Mouse (Mus musculus) stomach, embryonic 14.5 days (tissue): Measurements from ENCODE around the gene Krt17. TPM values are rescaled to one million over a fixed set of nuclear protein-coding genes. Genes with fewer than 3 reads are reported as not detected.
A peak's percentile ranks its signal among the peaks of the same experiment; 100 is the strongest.
"Not testable (repeated sequence)": the region's sequence is repeated elsewhere in the genome, so short reads cannot be mapped to it uniquely, and the experiment has no call there.

ENCODE experiments used
- ATAC-seq: fragments of 200-750 bp; cut with Nextera tagmentation; 2 replicates; pipeline ENCODE4 v1.8.0; 2017; ENCODE audit warnings: low read depth, moderate TSS enrichment; ENCODE audit not compliant: insufficient number of reproducible peaks, insufficient read depth, low FRiP score
- H3K27ac ChIP-seq: fragments of 300-500 bp; sonication (generic); 2 replicates; pipeline ENCODE4 v1.5.1; 2014; ENCODE audit warnings: mild to moderate bottlenecking, low read length, moderate library complexity, mixed read lengths
- H3K27me3 ChIP-seq: fragments of 300-500 bp; sonication (generic); 2 replicates; pipeline ENCODE4 v1.6.1; 2014; ENCODE audit warnings: low read length, control low read depth, mixed read lengths; ENCODE audit not compliant: control insufficient read depth, insufficient read depth
- H3K36me3 ChIP-seq: fragments of 300-500 bp; sonication (generic); 2 replicates; pipeline ENCODE4 v1.6.1; 2014; ENCODE audit warnings: mild to moderate bottlenecking, control low read depth, low read length, moderate library complexity, mixed read lengths; ENCODE audit not compliant: control insufficient read depth, insufficient read depth
- H3K4me1 ChIP-seq: fragments of 300-500 bp; sonication (generic); 2 replicates; pipeline ENCODE4 v1.6.1; 2014; ENCODE audit warnings: low read length, control low read depth, mixed read lengths; ENCODE audit not compliant: control insufficient read depth, insufficient read depth
- H3K4me2 ChIP-seq: fragments of 300-500 bp; sonication (generic); replicated peaks from 2 replicates; pipeline ENCODE4 v1.6.1; 2014; ENCODE audit warnings: low read depth, low read length, control low read depth
- H3K4me3 ChIP-seq: fragments of 300-500 bp; sonication (generic); 2 replicates; pipeline ENCODE4 v1.5.1; 2014; ENCODE audit warnings: low read depth, low read length, control low read depth
- H3K9ac ChIP-seq: fragments of 300-500 bp; sonication (generic); replicated peaks from 2 replicates; pipeline ENCODE4 v1.6.1; 2014; ENCODE audit warnings: low read depth, mild to moderate bottlenecking, control low read depth, low read length, moderate library complexity, mixed read lengths
- H3K9me3 ChIP-seq: fragments of 300-500 bp; sonication (generic); 2 replicates; pipeline ENCODE4 v1.6.1; 2016; ENCODE audit warnings: low read depth, low read length, control low read depth; ENCODE audit not compliant: control insufficient read depth
- WGBS: fragments of 180-500 bp; shearing (Covaris S2); extraction: QIAGEN DNeasy Blood & Tissue Kit; methylation state at CpG from one replicate; pipeline ENCODE4 v1.1.7; 2014; 5-methylcytosine and 5-hydroxymethylcytosine counted together
- polyA plus RNA-seq: library from polyadenylated mRNA; unstranded; fragments of >200 nt; fragmentation: Nextera tagmentation; extraction: Ambion mirVana; gene quantifications from 2 replicates; pipeline ENCODE4 v1.2.1, GENCODE M21; 2014

Gene Krt17
- 26.7 and 30.7 TPM in 2 replicates for polyA plus RNA-seq

DNA sequence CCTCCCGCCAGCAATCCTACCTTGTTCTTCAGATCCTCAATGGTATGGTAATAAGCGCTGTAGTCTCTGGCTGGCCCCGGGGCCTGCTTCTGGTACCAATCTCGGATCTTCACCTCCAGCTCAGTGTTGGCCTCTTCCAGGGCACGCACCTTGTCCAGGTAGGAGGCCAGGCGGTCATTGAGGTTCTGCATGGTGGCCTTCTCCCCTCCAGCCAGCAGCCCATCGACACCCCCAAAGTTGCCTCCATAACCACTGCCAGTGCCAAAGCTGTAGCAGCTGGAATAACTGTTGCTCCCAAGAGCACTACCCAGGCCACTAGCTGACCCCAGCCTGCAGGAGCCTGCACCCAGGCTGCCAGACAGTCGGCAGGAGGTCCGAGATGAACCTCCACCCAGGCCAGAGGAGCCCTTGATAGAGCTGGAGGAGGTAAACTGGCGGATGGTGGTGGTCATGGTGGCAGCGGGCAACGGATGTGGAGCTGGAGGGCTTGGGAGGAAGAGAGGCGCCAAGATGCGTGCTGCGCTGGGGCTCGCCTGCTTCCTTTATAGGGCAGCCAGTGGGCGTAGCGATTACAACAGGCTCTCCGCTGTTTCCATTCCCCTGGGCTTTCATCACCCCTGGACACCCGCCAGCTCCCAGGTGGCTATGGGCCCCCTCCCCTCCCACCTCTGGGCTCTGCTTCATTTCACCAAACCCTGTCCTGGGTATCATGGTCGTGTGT lies at the start of gene Krt17:
Gene Krt17 (minus strand): TSS at position 516 of the 721 bp plus-strand sequence.
- Histone ChIP-seq H3K27me3 (no peaks in the 10 kb centered on the region), H3K9me3 (no peaks in the 10 kb centered on the region), H3K27ac (peak within 1 kb of the TSS; percentile 48; the same call in 1 of the 2 replicates), H3K4me3 (no peak within 1 kb of the TSS), H3K4me2 (no peak within 1 kb of the TSS), H3K4me1 (no peaks in the 10 kb centered on the region), H3K9ac (no peak within 1 kb of the TSS), H3K36me3 (no peaks in the 10 kb centered on the region)
- 76% methylated on average over 21 of the region's 21 CpGs for WGBS
- no peak; the same call in 1 of the 2 replicates for ATAC-seq

- not testable (repeated sequence) for H3K4me2 ChIP-seq, H3K9me3 ChIP-seq, H3K4me1 ChIP-seq, H3K27me3 ChIP-seq, H3K27ac ChIP-seq, H3K9ac ChIP-seq, H3K4me3 ChIP-seq, ATAC-seq, H3K36me3 ChIP-seq
- WGBS: 96% methylated on average over 4 of the region's 6 CpGs
These were observed 47.8 kb upstream of the Krt17 start for GRCm38 (mm10) chr11:100308672-100309071.

- Histone ChIP-seq H3K27ac (no peak overlapping the region), H3K27me3 (no peaks in the 10 kb centered on the region), H3K4me2 (no peak overlapping the region), H3K4me3 (no peak overlapping the region), H3K4me1 (no peaks in the 10 kb centered on the region), H3K9ac (no peak overlapping the region), H3K36me3 (no peaks in the 10 kb centered on the region), H3K9me3 (no peaks in the 10 kb centered on the region)
- WGBS: 81% methylated on average over 5 of the region's 5 CpGs
- no peak for ATAC-seq
These were observed 47.1 kb upstream of the Krt17 start for GRCm38 (mm10) chr11:100307900-100308299.

DNA sequence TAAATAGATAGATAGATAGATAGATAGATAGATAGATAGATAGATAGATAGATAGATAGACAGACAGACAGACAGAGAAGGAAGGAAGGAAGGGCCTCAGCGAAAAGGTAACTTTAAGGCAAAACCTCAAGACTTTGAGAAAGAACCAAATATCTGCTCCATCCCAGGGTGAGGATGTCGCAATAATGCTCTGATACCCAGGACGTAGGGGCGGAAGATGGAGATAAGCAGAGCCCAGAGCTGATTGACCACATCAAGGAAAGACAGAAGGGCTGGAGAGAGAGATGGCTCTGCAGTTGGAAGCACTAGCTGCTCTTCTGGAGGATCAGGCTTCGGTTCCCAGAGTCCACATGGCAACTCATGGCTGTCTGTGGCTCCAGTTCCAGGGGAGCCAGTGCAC lies 40.5 kb upstream of the Krt17 start:
- H3K9me3 ChIP-seq: no peaks in the 10 kb centered on the region
- no peak overlapping the region for H3K4me3 ChIP-seq
- no peaks in the 10 kb centered on the region for H3K36me3 ChIP-seq
- H3K9ac ChIP-seq: no peak overlapping the region
- 0 out of 2 replicates have a peak, but pooled peaks cover 5% of the 10 kb centered on the region for H3K4me1 ChIP-seq
- H3K4me2 ChIP-seq: no peak overlapping the region
- WGBS: 94% methylated on average over 5 of the region's 5 CpGs
- ATAC-seq: no peak
- H3K27ac ChIP-seq: no peak overlapping the region
- H3K27me3 ChIP-seq: no peaks in the 10 kb centered on the region

GRCm38 (mm10) chr11:100300293-100300692 lies 39.5 kb upstream of the Krt17 start:
- Histone ChIP-seq H3K36me3 (no peaks in the 10 kb centered on the region), H3K27me3 (no peaks in the 10 kb centered on the region), H3K4me3 (no peak overlapping the region), H3K9me3 (no peaks in the 10 kb centered on the region), H3K9ac (no peak overlapping the region), H3K4me2 (no peak overlapping the region), H3K4me1 (0 out of 2 replicates have a peak, but pooled peaks cover 5% of the 10 kb centered on the region), H3K27ac (no peak overlapping the region)
- WGBS: 6% methylated on average over 5 of the region's 5 CpGs
- no peak for ATAC-seq

GRCm38 (mm10) chr11:100298274-100299036 lies 37.6 kb upstream of the Krt17 start:
- H3K4me2 ChIP-seq: peak overlapping the region; percentile 32; the same call in 1 of the 2 replicates
- no peaks in the 10 kb centered on the region for H3K9me3 ChIP-seq
- WGBS: 18% methylated on average over 18 of the region's 18 CpGs
- H3K9ac ChIP-seq: no peak overlapping the region
- no peak overlapping the region for H3K27ac ChIP-seq
- H3K4me3 ChIP-seq: no peak overlapping the region
- H3K27me3 ChIP-seq: no peaks in the 10 kb centered on the region
- 0 out of 2 replicates have a peak, but pooled peaks have one; percentile 57 for ATAC-seq
- H3K4me1 ChIP-seq: 0 out of 2 replicates have a peak, but pooled peaks cover 5% of the 10 kb centered on the region
- H3K36me3 ChIP-seq: no peaks in the 10 kb centered on the region

- Histone ChIP-seq H3K27me3 (no peaks in the 10 kb centered on the region), H3K36me3 (no peaks in the 10 kb centered on the region), H3K4me2 (peak overlapping the region; percentile 32; the same call in 1 of the 2 replicates), H3K9me3 (no peaks in the 10 kb centered on the region), H3K27ac (no peak overlapping the region), H3K4me1 (0 out of 2 replicates have a peak, but pooled peaks cover 5% of the 10 kb centered on the region), H3K4me3 (no peak overlapping the region), H3K9ac (no peak overlapping the region)
- no peak for ATAC-seq
- 25% methylated on average over 5 of the region's 5 CpGs for WGBS
These were observed 37.0 kb upstream of the Krt17 start for GRCm38 (mm10) chr11:100297801-100298200.

DNA sequence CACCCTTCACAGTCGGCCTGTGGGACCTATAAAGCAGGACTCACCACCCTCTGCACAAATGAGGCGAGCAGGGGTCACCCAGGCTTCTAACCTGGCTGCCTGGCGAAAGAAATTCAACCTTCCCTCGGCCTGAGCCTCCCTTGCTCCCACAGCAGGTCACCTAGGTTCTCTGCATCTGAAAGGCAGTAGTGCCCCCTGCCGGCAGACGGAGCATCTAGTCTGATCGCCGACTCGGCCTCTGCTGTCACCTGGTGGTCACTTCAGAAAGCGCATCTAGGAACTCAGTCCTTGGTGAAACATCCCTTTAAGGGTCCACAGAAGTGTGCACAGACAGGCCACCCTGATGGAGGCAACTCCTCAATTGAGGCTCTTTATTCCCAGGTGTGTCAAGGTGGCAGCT lies 34.5 kb upstream of the Krt17 start:
- no peak overlapping the region for H3K27ac ChIP-seq
- no peaks in the 10 kb centered on the region for H3K36me3 ChIP-seq
- ATAC-seq: peak; percentile 39; the same call in 1 of the 2 replicates
- H3K4me1 ChIP-seq: peaks cover 11% of the 10 kb centered on the region; the same call in 1 of the 2 replicates
- no peaks in the 10 kb centered on the region for H3K27me3 ChIP-seq
- H3K9ac ChIP-seq: no peak overlapping the region
- WGBS: 4% methylated on average over 10 of the region's 10 CpGs
- no peak overlapping the region for H3K4me2 ChIP-seq
- no peak overlapping the region for H3K4me3 ChIP-seq
- H3K9me3 ChIP-seq: no peaks in the 10 kb centered on the region
